Mouse (Mus musculus) hindbrain, embryonic 15.5 days (tissue): ENCODE measurements around the gene Capn7. TPM values are rescaled to one million over a fixed set of nuclear protein-coding genes. Genes with fewer than 3 reads are reported as not detected.

Experiments
- ATAC-seq: fragments of 200-750 bp; cut with Nextera tagmentation; 2 replicates; pipeline ENCODE4 v1.8.0; 2017; ENCODE audit warnings: low read depth, moderate number of reproducible peaks, moderate TSS enrichment; ENCODE audit not compliant: low FRiP score
- H3K27ac ChIP-seq: fragments of 300-500 bp; sonication (generic); replicated peaks from 2 replicates; pipeline ENCODE4 v1.5.1; 2015; ENCODE audit warnings: mild to moderate bottlenecking, inconsistent platforms
- H3K27me3 ChIP-seq: fragments of 300-500 bp; sonication (generic); 2 replicates; pipeline ENCODE4 v1.6.1; 2015; ENCODE audit warnings: control low read depth, inconsistent platforms
- H3K36me3 ChIP-seq: fragments of 300-500 bp; sonication (generic); 2 replicates; pipeline ENCODE4 v1.6.1; 2015; ENCODE audit warnings: control low read depth, inconsistent platforms
- H3K4me1 ChIP-seq: fragments of 300-500 bp; sonication (generic); replicated peaks from 2 replicates; pipeline ENCODE4 v1.6.1; 2015; ENCODE audit warnings: control low read depth, inconsistent platforms
- H3K4me2 ChIP-seq: fragments of 300-500 bp; sonication (generic); 2 replicates; pipeline ENCODE4 v1.6.1; 2015; ENCODE audit warnings: moderate library complexity, mild to moderate bottlenecking, inconsistent platforms
- H3K4me3 ChIP-seq: fragments of 300-500 bp; sonication (generic); 2 replicates; pipeline ENCODE4 v1.5.1; 2015; ENCODE audit warnings: mild to moderate bottlenecking, inconsistent platforms
- H3K9ac ChIP-seq: fragments of 300-500 bp; sonication (generic); 2 replicates; pipeline ENCODE4 v1.6.1; 2015; ENCODE audit warnings: inconsistent platforms
- H3K9me3 ChIP-seq: fragments of 300-500 bp; sonication (generic); 2 replicates; pipeline ENCODE4 v1.6.1; 2016; ENCODE audit warnings: control low read depth, inconsistent platforms
- WGBS: fragments of 180-500 bp; shearing (Covaris S2); methylation state at CpG from one replicate; pipeline ENCODE4 v1.1.7; 2015; 5-methylcytosine and 5-hydroxymethylcytosine counted together
- polyA plus RNA-seq: library from polyadenylated mRNA; unstranded; fragments of >200 nt; fragmentation: Nextera tagmentation; extraction: Ambion mirVana; gene quantifications from 2 replicates; pipeline ENCODE4 v1.2.1, GENCODE M21; 2015

Capn7 gene
- polyA plus RNA-seq, 1 experiment from 2014 or later, result 83.1 TPM

DNA sequence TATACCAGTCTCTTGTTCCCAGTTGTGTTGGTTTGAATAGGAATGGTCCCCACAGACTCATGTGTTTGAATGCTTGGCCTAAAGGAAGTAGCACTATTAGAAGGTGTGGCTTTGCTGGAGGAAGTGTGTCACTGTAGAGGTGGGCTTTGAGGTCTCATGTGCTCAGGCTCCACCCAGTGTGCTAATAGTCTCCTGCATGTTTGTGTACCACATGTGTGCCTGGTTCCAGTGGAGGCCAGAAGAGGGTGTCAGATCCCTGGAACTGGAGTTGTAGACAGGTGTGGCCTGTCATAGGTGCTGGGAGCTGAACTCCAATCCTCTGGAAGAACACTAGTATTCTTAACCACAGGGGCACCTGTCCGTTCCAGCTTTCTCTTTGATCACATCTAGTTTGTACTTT lies 9.2 kb upstream of the Capn7 start:
- H3K36me3 ChIP-seq, result no peaks in the 10 kb centered on the region
- H3K27me3 ChIP-seq, result no peaks in the 10 kb centered on the region
- no peak overlapping the region for H3K4me3 ChIP-seq
- ATAC-seq, result no peak
- no peak overlapping the region for H3K27ac ChIP-seq
- H3K9me3 ChIP-seq, result no peaks in the 10 kb centered on the region
- H3K9ac ChIP-seq, result no peak overlapping the region
- H3K4me2 ChIP-seq, result no peak overlapping the region
- H3K4me1 ChIP-seq, result 0 out of 2 replicates have a peak, but pooled peaks cover 3% of the 10 kb centered on the region
- WGBS, result 89% methylated on average over 1 of the region's 1 CpGs

DNA sequence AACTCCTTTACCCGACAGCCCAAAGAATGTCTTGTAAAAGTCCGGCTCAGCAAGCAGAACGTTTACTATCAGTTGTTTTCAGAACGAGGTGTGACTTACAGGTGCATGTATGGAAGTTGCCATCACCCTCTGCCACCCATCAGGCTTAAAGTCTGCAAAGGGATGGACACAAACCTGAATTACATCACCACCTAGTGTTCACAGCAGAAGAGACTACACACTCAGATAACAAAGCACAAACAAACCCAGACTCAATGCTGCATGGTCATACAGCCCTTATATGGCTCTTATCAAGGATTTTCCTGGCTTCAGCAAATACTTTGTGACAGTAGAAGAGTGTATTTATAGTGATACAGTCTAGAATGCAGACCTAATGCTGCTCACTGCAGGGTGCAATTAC lies 8.8 kb upstream of the Capn7 start:
- H3K4me1 ChIP-seq, result 0 out of 2 replicates have a peak, but pooled peaks cover 3% of the 10 kb centered on the region
- ATAC-seq, result no peak
- no peaks in the 10 kb centered on the region for H3K36me3 ChIP-seq
- H3K4me2 ChIP-seq, result no peak overlapping the region
- no peaks in the 10 kb centered on the region for H3K9me3 ChIP-seq
- H3K27me3 ChIP-seq, result no peaks in the 10 kb centered on the region
- no peak overlapping the region for H3K4me3 ChIP-seq
- H3K27ac ChIP-seq, result no peak overlapping the region
- no peak overlapping the region for H3K9ac ChIP-seq
- whole genome bisulfite sequencing, result 79% methylated on average over 4 of the region's 4 CpGs

DNA sequence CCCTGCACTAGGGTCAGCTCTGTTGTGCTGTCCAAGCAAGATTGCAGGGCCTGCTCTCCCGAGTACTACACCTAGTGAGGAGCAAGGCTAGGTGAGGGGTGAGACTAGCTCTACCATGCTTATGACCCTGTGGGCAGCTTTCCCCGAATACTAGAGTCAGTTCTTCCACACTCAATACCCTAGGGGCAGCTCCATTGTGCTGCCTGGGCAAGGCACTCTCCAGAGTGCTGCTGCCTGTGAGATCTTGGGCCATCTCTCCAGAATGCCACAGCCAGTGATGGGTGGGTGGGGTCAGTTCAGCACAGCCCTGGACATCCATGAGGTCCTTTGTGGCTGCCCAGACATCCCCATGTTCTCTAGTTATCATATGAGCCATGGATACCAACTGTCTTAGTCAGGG lies 6.7 kb upstream of the Capn7 start:
- no peaks in the 10 kb centered on the region for H3K27me3 ChIP-seq
- no peak overlapping the region for H3K9ac ChIP-seq
- H3K4me1 ChIP-seq, result no peaks in the 10 kb centered on the region
- H3K4me3 ChIP-seq, result no peak overlapping the region
- no peak for ATAC-seq
- H3K27ac ChIP-seq, result no peak overlapping the region
- 60% methylated on average over 2 of the region's 2 CpGs for whole genome bisulfite sequencing
- H3K9me3 ChIP-seq, result no peaks in the 10 kb centered on the region
- H3K36me3 ChIP-seq, result no peaks in the 10 kb centered on the region
- H3K4me2 ChIP-seq, result no peak overlapping the region

DNA sequence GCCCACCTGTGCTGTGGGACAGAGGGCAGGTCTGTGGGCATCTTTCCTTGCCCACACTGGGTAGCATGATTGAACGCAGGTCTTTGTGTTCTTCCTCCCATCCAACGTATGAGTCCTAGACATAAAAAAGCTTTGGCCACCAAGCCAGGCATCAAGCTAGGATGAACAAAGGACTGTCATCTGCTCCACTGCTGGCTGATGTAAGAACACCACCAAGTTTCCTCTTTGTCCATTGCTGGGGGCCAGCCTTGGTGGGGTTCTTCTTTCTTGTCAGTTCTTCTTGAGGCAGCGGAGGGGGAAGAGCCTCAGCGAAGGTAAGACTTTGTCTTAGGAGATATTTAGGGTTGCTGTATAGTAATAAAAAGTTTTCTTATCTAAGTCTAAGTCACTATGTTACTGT lies 5.5 kb upstream of the Capn7 start:
- H3K27me3 ChIP-seq, result no peaks in the 10 kb centered on the region
- H3K4me2 ChIP-seq, result no peak overlapping the region
- WGBS, result 77% methylated on average over 4 of the region's 4 CpGs

DNA sequence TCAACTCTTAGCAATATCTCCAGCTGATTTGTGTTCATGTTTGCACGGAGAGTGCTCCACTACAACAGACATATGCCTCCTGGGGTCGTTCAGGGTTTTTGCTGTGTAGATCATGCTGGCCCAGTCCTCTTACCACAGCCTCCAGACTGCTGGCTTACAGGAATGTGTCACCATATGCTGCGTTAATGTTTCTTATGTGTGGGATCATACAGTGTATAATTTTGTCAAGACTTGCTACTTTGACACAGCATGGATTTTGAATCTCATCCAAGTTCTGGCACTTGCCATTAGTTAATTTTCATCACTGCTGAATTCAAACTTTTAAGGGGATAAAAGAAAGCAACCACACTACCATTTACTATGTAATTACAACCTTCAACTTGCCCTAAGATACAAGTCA lies 673 bp upstream of the Capn7 start:
- ATAC-seq, result no peak
- no peaks in the 10 kb centered on the region for H3K9me3 ChIP-seq
- H3K36me3 ChIP-seq, result no peaks in the 10 kb centered on the region
- H3K27ac ChIP-seq, result peak overlapping the region; percentile 92
- 43% methylated on average over 3 of the region's 3 CpGs for WGBS
- H3K4me1 ChIP-seq, result peaks cover 27% of the 10 kb centered on the region
- H3K4me2 ChIP-seq, result peak overlapping the region; percentile 56
- peak overlapping the region; percentile 38 for H3K9ac ChIP-seq
- no peaks in the 10 kb centered on the region for H3K27me3 ChIP-seq
- peak overlapping the region; percentile 64 for H3K4me3 ChIP-seq

More for the DNA sequence above, 5.5 kb upstream of the Capn7 start:
- Histone ChIP-seq H3K4me1 (peaks cover 7% of the 10 kb centered on the region), H3K27ac (no peak overlapping the region), H3K4me3 (no peak overlapping the region), H3K9me3 (no peaks in the 10 kb centered on the region), H3K36me3 (no peaks in the 10 kb centered on the region), H3K9ac (no peak overlapping the region)
- no peak for ATAC-seq

DNA sequence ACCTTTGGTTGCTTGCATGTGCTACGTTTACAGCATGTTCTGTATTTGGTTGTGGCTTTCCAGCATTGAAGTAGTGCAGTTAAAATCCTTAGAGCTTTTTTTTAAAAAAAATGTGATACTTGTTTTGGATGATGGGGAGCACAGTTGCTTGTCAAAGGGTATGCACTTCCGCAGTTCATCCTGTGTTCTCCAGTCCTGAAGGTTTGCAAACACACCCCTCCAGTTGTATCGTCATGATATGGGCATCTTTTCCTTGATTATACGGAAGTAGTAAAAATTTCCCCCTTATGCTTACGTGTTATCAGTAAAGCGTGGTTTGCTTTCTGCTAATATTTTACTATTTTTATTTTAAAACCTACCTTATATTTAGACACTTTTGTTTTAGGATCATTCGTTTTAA lies 968 bp downstream of the Capn7 start:
- H3K9ac ChIP-seq, result peak overlapping the region; percentile 76
- 49% methylated on average over 7 of the region's 7 CpGs for WGBS
- no peaks in the 10 kb centered on the region for H3K27me3 ChIP-seq
- peak overlapping the region; percentile 64 for H3K4me3 ChIP-seq
- ATAC-seq, result no peak
- peaks cover 27% of the 10 kb centered on the region for H3K4me1 ChIP-seq
- no peaks in the 10 kb centered on the region for H3K36me3 ChIP-seq
- peak overlapping the region; percentile 56 for H3K4me2 ChIP-seq
- H3K27ac ChIP-seq, result peak overlapping the region; percentile 92
- H3K9me3 ChIP-seq, result no peaks in the 10 kb centered on the region

DNA sequence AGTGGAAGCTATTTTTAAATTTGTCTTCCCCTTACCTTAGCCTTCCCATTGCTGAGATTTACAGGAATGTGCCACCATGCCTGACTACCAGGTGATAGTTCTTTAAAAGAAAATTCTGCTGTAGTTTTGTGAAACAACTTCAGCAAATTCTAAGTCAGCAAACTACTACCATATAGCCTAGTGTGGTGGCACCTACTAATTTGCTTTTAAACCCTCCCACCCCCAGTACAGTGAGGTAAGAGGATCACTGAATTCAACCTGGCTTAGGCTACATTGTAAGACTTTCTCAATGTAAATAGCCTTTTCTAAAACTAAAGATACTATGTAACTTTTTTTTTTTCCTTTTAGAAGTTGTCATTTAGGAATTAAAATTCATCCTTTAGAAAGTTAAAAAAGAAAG lies 1.5 kb downstream of the Capn7 start:
- no peaks in the 10 kb centered on the region for H3K27me3 ChIP-seq
- H3K4me2 ChIP-seq, result peak overlapping the region; percentile 56
- no peak for ATAC-seq
- H3K9me3 ChIP-seq, result no peaks in the 10 kb centered on the region
- peaks cover 27% of the 10 kb centered on the region for H3K4me1 ChIP-seq
- H3K4me3 ChIP-seq, result peak overlapping the region; percentile 64
- 0 out of 2 replicates have a peak, but pooled peaks cover 1% of the 10 kb centered on the region for H3K36me3 ChIP-seq
- no peak overlapping the region for H3K27ac ChIP-seq
- H3K9ac ChIP-seq, result no peak overlapping the region

DNA sequence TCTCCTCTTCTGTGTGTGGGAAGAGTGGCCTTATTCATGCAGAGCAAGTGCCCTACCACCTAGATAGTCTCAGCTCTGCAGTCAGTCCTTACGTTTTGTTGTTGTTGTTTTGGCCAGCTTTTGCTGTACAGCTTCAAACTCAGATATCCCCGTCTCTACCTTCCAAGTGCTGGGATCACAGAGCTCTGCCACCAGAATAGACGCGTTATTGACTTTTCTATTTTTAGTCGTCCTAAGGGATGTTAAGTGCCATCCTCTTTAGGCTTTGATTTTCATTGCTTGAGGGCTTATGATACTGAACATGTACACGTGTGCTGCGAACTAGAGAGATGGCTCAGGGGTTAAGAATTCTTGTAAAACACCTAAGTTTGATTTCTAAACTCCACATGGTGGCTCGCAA lies 6.8 kb downstream of the Capn7 start:
- no peak overlapping the region for H3K27ac ChIP-seq
- no peaks in the 10 kb centered on the region for H3K9me3 ChIP-seq
- H3K4me2 ChIP-seq, result no peak overlapping the region
- no peak overlapping the region for H3K9ac ChIP-seq
- H3K27me3 ChIP-seq, result no peaks in the 10 kb centered on the region
- H3K4me3 ChIP-seq, result no peak overlapping the region
- H3K4me1 ChIP-seq, result peaks cover 8% of the 10 kb centered on the region
- 84% methylated on average over 8 of the region's 8 CpGs for WGBS
- peaks cover 30% of the 10 kb centered on the region for H3K36me3 ChIP-seq
- ATAC-seq, result no peak

DNA sequence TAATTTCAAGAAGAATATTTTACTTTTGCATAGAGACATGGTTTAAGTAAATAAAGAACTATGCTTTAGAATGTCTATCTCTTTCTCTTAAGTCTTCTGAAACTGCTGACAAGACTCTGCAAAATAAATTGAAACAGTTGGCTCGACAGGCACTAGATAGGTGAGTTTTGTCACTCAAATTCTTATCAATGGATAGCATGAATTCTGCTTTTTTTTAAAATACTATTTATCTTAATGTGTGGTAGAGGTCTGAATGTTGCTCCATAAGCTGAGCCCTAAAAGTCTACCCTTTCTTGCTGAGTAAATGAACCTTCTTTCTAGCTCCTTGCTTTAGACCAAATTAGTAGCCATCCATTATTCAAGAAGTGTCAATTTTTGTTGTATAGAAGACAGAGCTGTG lies 8.9 kb downstream of the Capn7 start:
- Histone ChIP-seq H3K36me3 (peaks cover 41% of the 10 kb centered on the region), H3K27ac (no peak overlapping the region)
- WGBS, result 95% methylated on average over 1 of the region's 1 CpGs

DNA sequence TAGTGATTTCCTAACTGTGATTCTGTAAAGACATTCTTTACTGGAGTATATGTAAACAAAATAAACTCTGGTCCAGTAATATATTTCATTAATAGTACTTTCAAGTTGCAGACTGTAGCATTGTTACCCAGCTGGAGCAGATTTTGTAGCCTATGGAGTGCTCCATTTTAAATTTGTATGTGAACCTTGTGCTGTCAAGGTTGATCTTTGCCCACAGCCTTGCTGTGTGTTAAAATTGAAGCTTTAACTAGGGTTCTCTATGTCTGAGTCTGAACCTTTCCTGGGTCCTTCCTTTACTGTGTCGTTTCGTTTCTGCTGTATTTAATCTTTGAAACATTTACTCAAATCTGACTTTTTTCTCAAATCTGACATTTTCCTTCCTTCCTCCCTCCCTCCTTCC lies 25.8 kb downstream of the Capn7 start:
- no peak overlapping the region for H3K4me3 ChIP-seq
- 97% methylated on average over 2 of the region's 2 CpGs for WGBS
- no peaks in the 10 kb centered on the region for H3K27me3 ChIP-seq
- no peak overlapping the region for H3K9ac ChIP-seq
- H3K36me3 ChIP-seq, result peaks cover 69% of the 10 kb centered on the region
- H3K27ac ChIP-seq, result no peak overlapping the region
- no peak overlapping the region for H3K4me2 ChIP-seq
- H3K4me1 ChIP-seq, result no peaks in the 10 kb centered on the region
- ATAC-seq, result no peak
- no peaks in the 10 kb centered on the region for H3K9me3 ChIP-seq

More for the DNA sequence above, 8.9 kb downstream of the Capn7 start:
- Histone ChIP-seq H3K9me3 (no peaks in the 10 kb centered on the region), H3K4me2 (no peak overlapping the region), H3K27me3 (no peaks in the 10 kb centered on the region), H3K9ac (no peak overlapping the region), H3K4me3 (no peak overlapping the region), H3K4me1 (no peaks in the 10 kb centered on the region)
- ATAC-seq, result no peak

DNA sequence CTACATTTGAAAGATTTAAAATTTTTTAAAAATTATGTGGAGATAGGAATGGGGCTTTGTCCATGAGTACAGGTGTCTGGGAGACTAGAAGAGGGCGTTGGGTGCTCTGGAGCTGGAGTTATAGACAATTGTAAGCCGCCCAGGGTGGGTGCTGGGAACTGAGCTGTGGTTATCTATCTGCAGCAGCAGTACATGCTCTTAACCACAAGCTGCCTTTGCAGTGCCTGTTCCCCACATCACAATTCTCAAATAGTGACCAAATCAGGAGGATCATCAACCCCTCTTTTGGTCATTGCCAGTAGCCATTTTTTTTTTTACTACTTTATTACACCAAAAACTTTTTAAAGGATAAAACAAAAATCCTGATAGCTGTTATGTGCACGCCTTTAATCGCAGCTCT lies 28.2 kb downstream of the Capn7 start:
- no peaks in the 10 kb centered on the region for H3K9me3 ChIP-seq
- H3K27me3 ChIP-seq, result no peaks in the 10 kb centered on the region
- H3K4me2 ChIP-seq, result no peak overlapping the region
- peaks cover 74% of the 10 kb centered on the region for H3K36me3 ChIP-seq
- no peak overlapping the region for H3K4me3 ChIP-seq
- no peak for ATAC-seq
- H3K4me1 ChIP-seq, result no peaks in the 10 kb centered on the region
- 99% methylated on average over 4 of the region's 4 CpGs for WGBS
- no peak overlapping the region for H3K9ac ChIP-seq
- no peak overlapping the region for H3K27ac ChIP-seq

DNA sequence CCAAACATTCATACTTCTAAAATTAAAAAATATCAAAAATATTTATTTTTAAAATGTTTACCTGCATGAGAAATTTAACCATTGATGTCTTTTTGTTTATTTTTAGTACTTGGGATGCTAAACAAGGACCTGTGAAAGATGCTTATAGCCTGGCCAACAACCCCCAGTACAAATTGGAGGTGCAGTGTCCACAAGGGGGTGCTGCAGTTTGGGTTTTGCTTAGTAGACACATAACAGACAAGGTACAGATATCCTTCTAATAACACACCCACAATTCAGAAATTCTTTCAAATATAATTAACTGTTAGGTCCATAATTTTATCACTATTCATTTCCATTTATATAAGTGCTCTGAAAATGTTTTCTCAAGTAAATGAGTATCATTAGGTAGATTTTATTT lies 28.9 kb downstream of the Capn7 start:
- Histone ChIP-seq H3K9me3 (no peaks in the 10 kb centered on the region), H3K9ac (no peak overlapping the region), H3K36me3 (peaks cover 76% of the 10 kb centered on the region), H3K4me3 (no peak overlapping the region), H3K4me2 (no peak overlapping the region), H3K27ac (no peak overlapping the region), H3K27me3 (no peaks in the 10 kb centered on the region), H3K4me1 (no peaks in the 10 kb centered on the region)
- ATAC-seq, result no peak

DNA sequence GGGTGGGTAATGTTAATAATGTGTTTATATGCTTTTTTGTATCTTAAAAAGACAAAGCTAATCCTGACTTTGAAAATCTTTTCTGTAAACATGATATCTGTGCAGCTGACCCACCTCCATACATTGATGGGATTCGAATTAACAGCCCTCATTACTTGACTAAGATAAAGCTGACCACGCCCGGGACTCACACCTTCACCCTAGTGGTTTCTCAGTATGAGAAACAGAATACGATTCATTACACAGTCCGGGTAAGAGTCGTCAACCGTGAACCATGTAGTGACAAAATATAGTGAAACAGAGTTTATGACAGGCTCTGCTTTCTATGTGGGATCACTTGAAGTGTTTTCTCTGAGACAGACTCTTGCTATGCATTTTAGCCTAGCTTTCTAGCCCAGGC lies 31.5 kb downstream of the Capn7 start:
- H3K27ac ChIP-seq, result no peak overlapping the region
- no peak for ATAC-seq
- WGBS, result 94% methylated on average over 7 of the region's 7 CpGs
- no peaks in the 10 kb centered on the region for H3K9me3 ChIP-seq
- H3K36me3 ChIP-seq, result peaks cover 77% of the 10 kb centered on the region
- H3K4me3 ChIP-seq, result no peak overlapping the region
- H3K9ac ChIP-seq, result no peak overlapping the region
- H3K4me2 ChIP-seq, result no peak overlapping the region
- no peaks in the 10 kb centered on the region for H3K27me3 ChIP-seq
- no peaks in the 10 kb centered on the region for H3K4me1 ChIP-seq
